Mouse (Mus musculus) forebrain, embryonic 15.5 days (tissue): ENCODE measurements at regions not wholly inside any gene's neighbourhood (a gene's known extent, or its start where the extent isn't known, plus 50 kb on each side); places are given as distances from the start of the nearest gene placed in this dataset.

Experiments
- ATAC-seq: fragments of 200-750 bp; cut with Nextera tagmentation; replicated peaks from 2 replicates; pipeline ENCODE4 v1.8.0; 2017; ENCODE audit warnings: mild to moderate bottlenecking, moderate TSS enrichment, moderate library complexity
- H3K27ac ChIP-seq: fragments of 300-500 bp; sonication (generic); replicated peaks from 2 replicates; pipeline ENCODE4 v1.5.1; 2015; ENCODE audit warnings: mild to moderate bottlenecking, inconsistent platforms
- H3K27me3 ChIP-seq: fragments of 300-500 bp; sonication (generic); 2 replicates; pipeline ENCODE4 v1.6.1; 2015; ENCODE audit warnings: inconsistent platforms
- H3K36me3 ChIP-seq: fragments of 300-500 bp; sonication (generic); 2 replicates; pipeline ENCODE4 v1.6.1; 2015; ENCODE audit warnings: mild to moderate bottlenecking, inconsistent platforms
- H3K4me1 ChIP-seq: fragments of 300-500 bp; sonication (generic); 2 replicates; pipeline ENCODE4 v1.6.1; 2015; ENCODE audit warnings: inconsistent platforms
- H3K4me2 ChIP-seq: fragments of 300-500 bp; sonication (generic); replicated peaks from 2 replicates; pipeline ENCODE4 v1.6.1; 2015; ENCODE audit warnings: mild to moderate bottlenecking, inconsistent platforms
- H3K4me3 ChIP-seq: fragments of 300-500 bp; sonication (generic); 2 replicates; pipeline ENCODE4 v1.5.1; 2015; ENCODE audit warnings: mild to moderate bottlenecking, inconsistent platforms
- H3K9ac ChIP-seq: fragments of 300-500 bp; sonication (generic); replicated peaks from 2 replicates; pipeline ENCODE4 v1.6.1; 2015; ENCODE audit warnings: mild to moderate bottlenecking, inconsistent platforms
- H3K9me3 ChIP-seq: fragments of 300-500 bp; sonication (generic); 2 replicates; pipeline ENCODE4 v1.6.1; 2016; ENCODE audit warnings: inconsistent platforms
- WGBS: fragments of 180-500 bp; shearing (Covaris S2); methylation state at CpG from one replicate; pipeline ENCODE4 v1.1.7; 2015; ENCODE audit warnings: mixed read lengths; 5-methylcytosine and 5-hydroxymethylcytosine counted together

GRCm38 (mm10) chrX:99415701-99416100 lies 55.4 kb downstream of the Pja1 start:
- no peak overlapping the region for H3K9ac ChIP-seq
- H3K4me3 ChIP-seq: no peak overlapping the region
- H3K9me3 ChIP-seq: no peaks in the 10 kb centered on the region
- no peaks in the 10 kb centered on the region for H3K4me1 ChIP-seq
- no peak for ATAC-seq
- WGBS: 55% methylated on average over 5 of the region's 5 CpGs
- H3K4me2 ChIP-seq: no peak overlapping the region
- no peaks in the 10 kb centered on the region for H3K27me3 ChIP-seq
- H3K27ac ChIP-seq: no peak overlapping the region
- no peaks in the 10 kb centered on the region for H3K36me3 ChIP-seq

- no peaks in the 10 kb centered on the region for H3K27me3 ChIP-seq
- ATAC-seq: no peak
Observed at GRCm38 (mm10) chrX:99410942-99411341, 60.1 kb downstream of the Pja1 start.

GRCm38 (mm10) chrX:99409858-99410257 lies 61.2 kb downstream of the Pja1 start:
- WGBS: 85% methylated on average over 10 of the region's 10 CpGs
- no peak for ATAC-seq

More at GRCm38 (mm10) chrX:99410942-99411341, 60.1 kb downstream of the Pja1 start:
- Histone ChIP-seq H3K9ac (no peak overlapping the region), H3K9me3 (no peaks in the 10 kb centered on the region), H3K4me2 (no peak overlapping the region), H3K36me3 (no peaks in the 10 kb centered on the region), H3K27ac (no peak overlapping the region), H3K4me3 (no peak overlapping the region), H3K4me1 (no peaks in the 10 kb centered on the region)
- 87% methylated on average over 3 of the region's 3 CpGs for WGBS

DNA sequence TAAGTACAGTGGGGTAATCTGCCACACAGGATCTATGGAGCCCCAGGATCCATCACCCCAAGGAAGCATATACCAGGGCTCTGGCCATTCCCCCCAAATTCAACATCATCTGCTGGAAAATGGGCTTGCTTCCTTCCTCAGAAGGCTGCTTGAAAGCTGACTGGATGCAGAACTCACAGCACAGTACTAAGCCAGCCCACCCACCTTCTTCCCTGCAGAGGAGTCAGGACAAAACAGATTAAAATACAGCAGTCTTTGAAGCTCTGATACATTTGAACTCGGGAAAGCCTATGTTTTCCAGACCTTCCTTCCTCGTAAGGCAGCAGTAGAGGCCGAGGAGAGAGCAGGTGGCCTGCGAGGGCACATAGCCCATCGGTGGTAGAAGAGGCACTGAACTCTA lies 61.7 kb downstream of the Pja1 start:
- Histone ChIP-seq H3K4me2 (no peak overlapping the region), H3K27me3 (no peaks in the 10 kb centered on the region), H3K36me3 (no peaks in the 10 kb centered on the region), H3K9me3 (no peaks in the 10 kb centered on the region), H3K4me1 (no peaks in the 10 kb centered on the region), H3K4me3 (no peak overlapping the region), H3K27ac (no peak overlapping the region), H3K9ac (no peak overlapping the region)
- WGBS: 64% methylated on average over 5 of the region's 5 CpGs
- ATAC-seq: no peak

More at GRCm38 (mm10) chrX:99409858-99410257, 61.2 kb downstream of the Pja1 start:
- Histone ChIP-seq H3K4me2 (no peak overlapping the region), H3K27ac (no peak overlapping the region), H3K4me3 (no peak overlapping the region), H3K36me3 (no peaks in the 10 kb centered on the region), H3K9me3 (no peaks in the 10 kb centered on the region), H3K9ac (no peak overlapping the region), H3K4me1 (no peaks in the 10 kb centered on the region), H3K27me3 (no peaks in the 10 kb centered on the region)

DNA sequence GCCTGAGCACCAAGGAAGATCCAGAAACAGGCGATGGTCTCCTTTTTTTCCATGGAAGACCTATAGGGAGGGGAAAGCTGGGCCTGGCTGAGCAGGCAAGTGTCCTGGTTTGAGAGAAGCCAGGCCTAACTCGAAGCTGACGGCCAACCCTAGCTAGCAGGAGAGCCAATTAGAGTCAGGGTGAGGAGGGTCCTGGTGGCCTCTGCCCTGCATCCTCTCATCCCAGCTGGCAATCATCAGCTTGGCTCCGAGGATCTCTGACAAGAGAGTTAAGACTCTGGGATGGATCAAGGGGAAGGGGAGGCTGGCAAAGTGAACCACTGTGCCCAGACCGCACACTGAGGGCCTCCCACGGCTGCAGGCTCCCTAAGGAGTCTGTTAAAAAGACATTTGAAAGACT lies 62.3 kb downstream of the Pja1 start:
- no peaks in the 10 kb centered on the region for H3K9me3 ChIP-seq
- H3K4me2 ChIP-seq: no peak overlapping the region
- no peak overlapping the region for H3K27ac ChIP-seq
- H3K4me3 ChIP-seq: no peak overlapping the region
- H3K36me3 ChIP-seq: no peaks in the 10 kb centered on the region
- H3K4me1 ChIP-seq: no peaks in the 10 kb centered on the region
- H3K27me3 ChIP-seq: no peaks in the 10 kb centered on the region
- WGBS: 59% methylated on average over 6 of the region's 6 CpGs
- no peak overlapping the region for H3K9ac ChIP-seq
- no peak for ATAC-seq

DNA sequence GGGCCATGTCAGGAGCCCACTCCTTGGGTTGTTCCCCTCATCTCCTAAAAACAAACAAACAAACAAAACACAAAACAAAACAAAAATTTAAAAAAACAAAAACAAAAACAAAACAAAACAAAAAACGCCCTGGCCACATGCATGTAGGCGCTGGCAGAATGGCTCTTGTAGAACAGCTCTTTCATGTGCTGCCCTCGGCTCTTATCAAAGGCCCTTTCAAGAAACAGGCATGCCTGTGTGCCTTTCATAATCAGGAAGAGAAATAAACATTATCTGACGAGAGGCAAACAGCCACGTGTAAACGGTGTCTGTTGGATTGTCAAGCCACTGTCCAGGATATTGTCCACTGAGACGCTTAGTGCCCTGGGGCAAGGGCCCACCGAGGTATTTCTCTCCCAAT lies 65.2 kb downstream of the Pja1 start:
- no peak for ATAC-seq
- Histone ChIP-seq H3K27me3 (no peaks in the 10 kb centered on the region), H3K9ac (no peak overlapping the region), H3K9me3 (no peaks in the 10 kb centered on the region), H3K4me2 (no peak overlapping the region), H3K36me3 (no peaks in the 10 kb centered on the region), H3K4me3 (no peak overlapping the region), H3K4me1 (peaks cover 5% of the 10 kb centered on the region; the same call in 1 of the 2 replicates), H3K27ac (no peak overlapping the region)
- WGBS: 50% methylated on average over 8 of the region's 8 CpGs

DNA sequence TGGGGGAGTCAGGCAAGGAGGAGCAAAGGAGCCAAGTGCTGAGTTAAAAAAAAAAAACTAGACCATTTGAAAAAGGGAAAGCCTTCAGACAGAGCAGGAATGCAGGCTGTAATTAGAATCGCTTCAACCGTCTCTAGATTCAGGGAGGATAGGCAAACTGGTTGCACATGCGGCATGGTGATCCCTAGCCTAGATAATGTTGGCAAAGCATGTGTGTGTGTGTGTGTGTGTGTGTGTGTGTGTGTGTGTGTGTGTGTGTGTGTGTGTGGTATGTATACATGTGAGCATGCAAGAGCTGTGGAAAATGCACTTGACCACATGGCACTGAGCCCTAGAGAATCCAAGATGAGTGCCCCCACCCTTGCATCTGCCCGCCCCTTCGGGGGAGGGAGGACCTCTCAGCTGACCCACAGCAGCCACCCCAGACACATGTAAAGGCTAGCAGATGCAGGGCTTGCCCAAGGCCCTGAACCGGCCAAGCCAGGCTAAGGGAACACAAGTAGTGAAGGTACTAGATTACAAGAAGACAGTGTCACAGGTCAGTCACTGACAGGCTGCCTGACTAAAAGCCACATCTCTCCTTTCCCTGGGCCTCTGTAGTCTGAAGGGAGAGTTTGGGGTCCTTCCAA lies 67.4 kb downstream of the Pja1 start:
- H3K27ac ChIP-seq: no peak overlapping the region
- H3K9ac ChIP-seq: no peak overlapping the region
- H3K36me3 ChIP-seq: no peaks in the 10 kb centered on the region
- no peak overlapping the region for H3K4me3 ChIP-seq
- H3K4me2 ChIP-seq: no peak overlapping the region
- peaks cover 5% of the 10 kb centered on the region; the same call in 1 of the 2 replicates for H3K4me1 ChIP-seq
- no peaks in the 10 kb centered on the region for H3K9me3 ChIP-seq
- H3K27me3 ChIP-seq: no peaks in the 10 kb centered on the region
- ATAC-seq: no peak
- 55% methylated on average over 6 of the region's 6 CpGs for WGBS

DNA sequence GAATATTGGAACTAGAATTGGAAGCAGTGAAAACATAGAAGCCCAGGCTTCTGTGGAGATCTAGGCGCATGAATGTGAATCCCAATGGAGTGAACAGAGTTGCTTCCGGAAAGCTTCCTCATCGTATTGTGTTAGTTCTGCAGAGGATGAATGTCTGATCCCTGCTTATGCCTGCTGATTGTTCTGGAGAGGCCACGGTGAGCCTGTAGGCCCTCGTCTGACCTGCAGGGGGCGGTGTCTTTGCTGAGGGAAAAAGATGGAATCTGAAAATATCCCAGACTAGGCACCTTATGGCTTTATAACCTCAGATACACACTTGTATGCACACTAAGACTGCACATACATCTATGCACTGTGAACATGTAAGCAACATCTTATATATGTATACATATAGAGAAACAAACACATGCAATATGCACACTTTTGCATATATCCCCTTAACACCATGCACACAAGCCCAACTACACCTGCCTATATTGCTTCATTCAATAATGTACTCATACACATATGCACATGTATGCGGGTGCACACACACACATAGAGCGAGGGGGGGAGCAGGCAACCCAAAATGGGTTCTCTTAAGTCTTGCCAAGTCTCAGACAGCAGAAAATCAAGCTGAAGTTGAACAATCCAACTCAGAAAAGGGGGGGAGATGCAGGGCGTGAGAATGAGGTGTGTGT lies 68.1 kb downstream of the Pja1 start:
- Histone ChIP-seq H3K4me1 (peaks cover 5% of the 10 kb centered on the region; the same call in 1 of the 2 replicates), H3K9ac (no peak overlapping the region), H3K4me2 (no peak overlapping the region), H3K4me3 (no peak overlapping the region), H3K36me3 (no peaks in the 10 kb centered on the region), H3K9me3 (no peaks in the 10 kb centered on the region), H3K27ac (no peak overlapping the region), H3K27me3 (no peaks in the 10 kb centered on the region)
- WGBS: 47% methylated on average over 9 of the region's 9 CpGs
- ATAC-seq: no peak

DNA sequence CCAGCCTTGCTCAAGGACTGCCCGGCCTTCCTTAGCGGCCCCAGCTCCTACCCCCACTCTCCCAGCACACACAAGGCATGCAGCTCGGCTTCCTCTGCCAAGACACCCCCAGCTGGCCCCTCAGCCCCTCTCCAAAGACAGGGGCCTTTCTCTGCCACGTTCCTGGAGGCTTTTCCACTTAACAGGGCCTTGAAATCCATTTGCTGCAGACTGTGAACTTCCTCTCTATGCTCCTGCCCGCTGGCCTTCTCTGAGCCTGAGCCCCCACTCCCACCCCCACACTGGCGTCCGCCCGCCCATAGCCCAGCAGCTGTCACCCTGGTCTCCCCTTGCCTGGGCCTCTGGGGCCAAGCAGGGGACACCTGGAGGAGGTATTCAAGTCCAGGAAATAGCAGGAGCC lies 73.7 kb downstream of the Pja1 start:
- WGBS: 38% methylated on average over 8 of the region's 8 CpGs
- ATAC-seq: no peak
- H3K27me3 ChIP-seq: no peaks in the 10 kb centered on the region

GRCm38 (mm10) chrX:99396180-99396579 lies 74.9 kb downstream of the Pja1 start:
- Histone ChIP-seq H3K36me3 (no peaks in the 10 kb centered on the region), H3K4me3 (no peak overlapping the region), H3K9me3 (no peaks in the 10 kb centered on the region), H3K27me3 (no peaks in the 10 kb centered on the region), H3K4me1 (no peaks in the 10 kb centered on the region), H3K9ac (no peak overlapping the region), H3K4me2 (no peak overlapping the region), H3K27ac (no peak overlapping the region)
- no peak for ATAC-seq
- 71% methylated on average over 6 of the region's 6 CpGs for WGBS

More for the DNA sequence above, 73.7 kb downstream of the Pja1 start:
- Histone ChIP-seq H3K27ac (no peak overlapping the region), H3K4me1 (no peaks in the 10 kb centered on the region), H3K36me3 (no peaks in the 10 kb centered on the region), H3K4me3 (no peak overlapping the region), H3K9ac (no peak overlapping the region), H3K9me3 (no peaks in the 10 kb centered on the region), H3K4me2 (no peak overlapping the region)

- 92% methylated on average over 3 of the region's 3 CpGs for WGBS
- no peak for ATAC-seq
- Histone ChIP-seq H3K27ac (no peak overlapping the region), H3K4me3 (no peak overlapping the region), H3K4me2 (no peak overlapping the region), H3K4me1 (no peaks in the 10 kb centered on the region), H3K36me3 (no peaks in the 10 kb centered on the region), H3K9me3 (no peaks in the 10 kb centered on the region), H3K9ac (no peak overlapping the region), H3K27me3 (no peaks in the 10 kb centered on the region)
Observed at GRCm38 (mm10) chrX:99395067-99395466, 76.0 kb downstream of the Pja1 start.

- Histone ChIP-seq H3K36me3 (no peaks in the 10 kb centered on the region), H3K4me1 (no peaks in the 10 kb centered on the region), H3K4me2 (no peak overlapping the region), H3K27me3 (0 out of 2 replicates have a peak, but pooled peaks cover 4% of the 10 kb centered on the region), H3K4me3 (no peak overlapping the region), H3K9me3 (no peaks in the 10 kb centered on the region), H3K9ac (no peak overlapping the region), H3K27ac (no peak overlapping the region)
- no peak for ATAC-seq
- 54% methylated on average over 6 of the region's 6 CpGs for WGBS
Observed at GRCm38 (mm10) chrX:99391628-99392027, 79.4 kb downstream of the Pja1 start.

- WGBS: 72% methylated on average over 2 of the region's 2 CpGs
- 0 out of 2 replicates have a peak, but pooled peaks cover 7% of the 10 kb centered on the region for H3K27me3 ChIP-seq
- no peak for ATAC-seq
Observed at GRCm38 (mm10) chrX:99390462-99390838, 80.6 kb downstream of the Pja1 start.

More at GRCm38 (mm10) chrX:99390462-99390838, 80.6 kb downstream of the Pja1 start:
- Histone ChIP-seq H3K4me3 (no peak overlapping the region), H3K27ac (no peak overlapping the region), H3K9ac (no peak overlapping the region), H3K9me3 (no peaks in the 10 kb centered on the region), H3K4me1 (no peaks in the 10 kb centered on the region), H3K36me3 (no peaks in the 10 kb centered on the region), H3K4me2 (no peak overlapping the region)
